Mouse (Mus musculus) small intestine, adult 2 months (tissue): ENCODE measurements around the gene Pbld2. TPM values are rescaled to one million over a fixed set of nuclear protein-coding genes. Genes with fewer than 3 reads are reported as not detected.
A peak's percentile ranks its signal among the peaks of the same experiment; 100 is the strongest.

Experiments
- H3K27ac ChIP-seq: fragments of 200-500 bp; 2 replicates; pipeline ENCODE4 v1.5.1; 2012; ENCODE audit warnings: low read depth, low read length, control low read depth, inconsistent platforms; ENCODE audit not compliant: insufficient read depth
- H3K27me3 ChIP-seq: fragments of 200-500 bp; 2 replicates; pipeline ENCODE4 v1.6.1; 2012; ENCODE audit warnings: mild to moderate bottlenecking, moderate library complexity, low read length, inconsistent platforms; ENCODE audit not compliant: control insufficient read depth, insufficient read depth
- H3K36me3 ChIP-seq: fragments of 200-500 bp; 2 replicates; pipeline ENCODE4 v1.6.1; 2012; ENCODE audit warnings: mild to moderate bottlenecking, low read length, control low read depth, inconsistent platforms; ENCODE audit not compliant: control insufficient read depth, insufficient read depth
- H3K4me1 ChIP-seq: fragments of 200-500 bp; 2 replicates; pipeline ENCODE4 v1.6.1; 2012; ENCODE audit warnings: low read length, inconsistent platforms, mixed read lengths; ENCODE audit not compliant: control insufficient read depth, insufficient read depth, insufficient read length
- H3K4me3 ChIP-seq: fragments of 200-500 bp; 2 replicates; pipeline ENCODE4 v1.5.1; 2012; ENCODE audit warnings: low read depth, mild to moderate bottlenecking, control low read depth, inconsistent platforms, low read length, moderate library complexity
- CTCF ChIP-seq: fragments of 200-500 bp; IDR thresholded peaks from 2 replicates; pipeline ENCODE4 v1.5.1; 2012; ENCODE audit warnings: low read depth, mild to moderate bottlenecking, control low read depth, inconsistent platforms, low read length, moderate library complexity, mixed read lengths; ENCODE audit not compliant: insufficient replicate concordance, insufficient read length; ENCODE audit errors: extremely low read depth
- POLR2A ChIP-seq: fragments of 200-500 bp; IDR thresholded peaks from 2 replicates; pipeline ENCODE4 v1.6.1; 2012; ENCODE audit warnings: low read depth, mild to moderate bottlenecking, control low read depth, inconsistent platforms, low read length, moderate library complexity
- WGBS: fragments of 180-500 bp; shearing (Covaris S2); methylation state at CpG from one replicate; pipeline ENCODE4 v1.1.7; 2018; 5-methylcytosine and 5-hydroxymethylcytosine counted together
- polyA plus RNA-seq: library from polyadenylated mRNA; depleted of rRNA; stranded (reverse); fragments of >200 nt; gene quantifications from 2 replicates; pipeline ENCODE4 v1.2.3, GENCODE M21; 2012

Gene Pbld2
- polyA plus RNA-seq, 1 experiment: 34.1 TPM

DNA sequence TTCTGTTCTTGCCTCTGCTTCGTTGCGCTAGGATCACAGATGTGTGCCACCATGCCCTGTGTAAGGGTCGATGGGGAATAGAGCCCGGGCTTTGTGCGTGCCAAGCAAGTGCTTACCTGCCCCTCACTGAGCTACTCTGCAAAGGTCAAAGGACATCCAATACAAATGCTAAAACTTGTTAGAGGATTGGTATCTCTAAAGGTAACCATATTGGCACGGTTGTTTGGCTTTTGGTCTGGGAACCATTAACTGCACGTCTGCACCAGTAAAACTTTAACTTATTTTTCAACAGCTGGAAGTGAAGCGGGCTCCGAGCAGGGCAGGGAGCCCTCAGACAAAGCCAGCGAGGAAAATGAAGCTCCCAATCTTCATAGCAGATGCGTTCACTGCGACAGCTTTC lies 37.2 kb downstream of the Pbld2 start:
- Histone ChIP-seq H3K4me3 (peak overlapping the region; percentile 46), H3K4me1 (peaks cover 30% of the 10 kb centered on the region; the same call in 1 of the 2 replicates), H3K36me3 (no peaks in the 10 kb centered on the region), H3K27ac (peak overlapping the region; percentile 87), H3K27me3 (no peaks in the 10 kb centered on the region)
- WGBS: 33% methylated on average over 12 of the region's 12 CpGs
- no peak for TF ChIP-seq CTCF
- TF ChIP-seq POLR2A: no peak

DNA sequence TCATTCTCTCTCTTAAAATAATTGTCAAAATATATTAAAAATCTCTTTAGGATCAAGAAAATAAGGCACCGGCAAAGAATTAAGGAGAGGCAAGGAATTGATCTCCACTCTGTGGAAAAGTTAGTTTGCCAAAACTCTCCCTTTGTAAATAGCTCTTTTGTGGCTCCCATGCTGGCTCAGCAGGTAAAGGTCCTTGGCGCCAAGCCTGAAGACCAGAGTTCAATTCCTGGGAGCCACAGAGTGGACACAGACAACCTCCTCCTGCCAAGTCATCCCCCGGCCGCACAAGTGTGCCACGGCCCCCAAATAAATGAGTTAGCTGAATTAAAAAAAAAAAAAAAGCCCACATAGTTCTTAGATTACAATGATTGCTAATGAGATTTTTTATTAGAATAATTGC lies 38.6 kb downstream of the Pbld2 start:
- Histone ChIP-seq H3K27ac (no peak overlapping the region; the same call in 1 of the 2 replicates), H3K4me1 (peaks cover 22% of the 10 kb centered on the region; the same call in 1 of the 2 replicates), H3K36me3 (no peaks in the 10 kb centered on the region), H3K4me3 (no peak overlapping the region), H3K27me3 (no peaks in the 10 kb centered on the region)
- WGBS: 39% methylated on average over 5 of the region's 5 CpGs
- TF ChIP-seq POLR2A (no peak), CTCF (no peak)

DNA sequence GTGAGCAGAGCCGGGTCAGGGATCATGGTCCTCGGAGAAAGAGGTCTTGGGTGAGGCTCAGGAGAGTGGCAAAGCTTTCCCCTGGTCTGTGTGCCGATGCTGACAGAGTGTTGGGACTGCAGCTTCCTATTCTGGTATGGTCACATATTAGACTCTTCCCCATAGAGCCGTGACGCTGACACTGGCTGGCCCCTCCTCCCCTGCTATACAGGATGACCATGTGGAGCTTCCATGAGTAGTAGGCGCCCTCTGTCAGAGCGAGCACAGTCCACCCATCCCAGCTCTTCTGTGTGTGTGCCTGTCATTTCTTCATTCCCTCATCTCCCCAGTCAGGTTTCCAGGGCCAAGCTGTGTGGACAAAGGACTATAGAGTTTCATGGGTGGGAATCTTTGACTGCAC lies 39.2 kb downstream of the Pbld2 start:
- Histone ChIP-seq H3K4me3 (no peak overlapping the region), H3K27ac (no peak overlapping the region), H3K36me3 (no peaks in the 10 kb centered on the region), H3K27me3 (no peaks in the 10 kb centered on the region), H3K4me1 (peaks cover 21% of the 10 kb centered on the region; the same call in 1 of the 2 replicates)
- TF ChIP-seq POLR2A: no peak
- no peak for TF ChIP-seq CTCF
- WGBS: 59% methylated on average over 7 of the region's 7 CpGs

DNA sequence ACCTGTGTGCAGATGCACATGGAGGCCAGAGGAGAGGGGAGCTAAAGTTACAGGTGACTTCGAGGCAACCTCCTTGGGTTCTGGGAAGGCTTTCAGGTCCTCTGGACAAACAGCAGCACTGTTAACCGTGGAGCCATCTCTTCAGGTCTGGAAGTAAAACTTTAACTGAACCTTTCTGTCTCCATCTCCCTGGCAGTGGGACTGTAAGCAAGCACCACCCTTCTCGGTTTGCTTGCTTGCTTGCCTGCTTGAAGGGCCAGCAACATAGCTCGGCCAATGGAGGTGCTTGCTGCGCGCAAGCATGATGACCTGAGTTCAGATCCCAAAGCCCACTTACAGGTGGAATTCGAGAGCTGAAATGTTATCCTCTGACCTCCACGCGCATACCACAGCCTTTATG lies 40.4 kb downstream of the Pbld2 start:
- H3K27ac ChIP-seq: no peak overlapping the region
- WGBS: 73% methylated on average over 9 of the region's 9 CpGs
- TF ChIP-seq POLR2A: no peak
- no peak for TF ChIP-seq CTCF
- no peak overlapping the region for H3K4me3 ChIP-seq
- no peaks in the 10 kb centered on the region; the same call in 1 of the 2 replicates for H3K36me3 ChIP-seq
- no peaks in the 10 kb centered on the region for H3K27me3 ChIP-seq
- H3K4me1 ChIP-seq: peaks cover 21% of the 10 kb centered on the region; the same call in 1 of the 2 replicates

DNA sequence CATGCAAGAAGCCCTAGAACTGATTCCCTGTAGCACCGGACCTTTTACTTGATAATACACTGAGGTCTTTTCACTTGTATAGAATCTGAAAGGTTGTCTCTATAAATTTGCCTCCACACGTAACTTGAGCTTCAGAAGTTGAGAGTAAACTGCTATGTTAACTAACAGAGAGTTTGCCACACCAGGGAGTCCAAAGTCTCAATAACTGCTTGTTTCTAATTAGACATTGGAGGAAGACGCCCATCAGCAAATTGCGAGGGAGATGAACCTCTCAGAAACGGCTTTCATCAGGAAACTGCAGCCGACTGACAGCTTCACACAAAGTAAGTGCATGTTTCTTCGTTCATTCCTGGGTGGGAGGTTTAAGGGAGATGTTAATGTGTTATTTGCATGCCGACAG lies 41.4 kb downstream of the Pbld2 start:
- H3K36me3 ChIP-seq: no peaks in the 10 kb centered on the region; the same call in 1 of the 2 replicates
- H3K27ac ChIP-seq: peak overlapping the region; percentile 53; the same call in 1 of the 2 replicates
- no peaks in the 10 kb centered on the region for H3K27me3 ChIP-seq
- 28% methylated on average over 8 of the region's 8 CpGs for WGBS
- H3K4me1 ChIP-seq: peaks cover 16% of the 10 kb centered on the region; the same call in 1 of the 2 replicates
- H3K4me3 ChIP-seq: peak overlapping the region; percentile 6; the same call in 1 of the 2 replicates
- TF ChIP-seq CTCF (no peak), POLR2A (no peak)

DNA sequence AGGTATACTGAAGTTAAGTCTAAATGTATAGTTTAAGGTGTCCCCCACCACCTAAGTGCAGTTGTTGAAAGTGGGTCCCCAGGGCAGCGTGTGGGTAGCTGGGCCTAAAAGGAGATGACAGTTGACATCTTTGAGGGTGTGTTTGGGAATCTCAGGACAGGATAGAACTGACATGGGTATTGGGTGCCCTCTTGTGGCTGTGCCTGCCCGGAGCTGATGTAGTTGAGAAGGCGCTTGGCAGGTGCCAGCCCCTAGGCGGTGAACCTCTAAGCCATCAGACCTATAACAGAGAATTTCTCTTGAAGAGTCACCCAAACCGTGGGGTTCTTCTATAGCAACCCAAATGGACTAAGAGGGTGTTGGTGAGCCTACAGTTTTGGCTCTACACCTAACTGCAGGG lies 41.9 kb downstream of the Pbld2 start:
- TF ChIP-seq CTCF (peak; percentile 95), POLR2A (no peak)
- Histone ChIP-seq H3K4me3 (peak overlapping the region; percentile 6; the same call in 1 of the 2 replicates), H3K27ac (peak overlapping the region; percentile 53; the same call in 1 of the 2 replicates), H3K27me3 (no peaks in the 10 kb centered on the region), H3K36me3 (no peaks in the 10 kb centered on the region; the same call in 1 of the 2 replicates), H3K4me1 (peaks cover 16% of the 10 kb centered on the region; the same call in 1 of the 2 replicates)
- 11% methylated on average over 5 of the region's 5 CpGs for WGBS

DNA sequence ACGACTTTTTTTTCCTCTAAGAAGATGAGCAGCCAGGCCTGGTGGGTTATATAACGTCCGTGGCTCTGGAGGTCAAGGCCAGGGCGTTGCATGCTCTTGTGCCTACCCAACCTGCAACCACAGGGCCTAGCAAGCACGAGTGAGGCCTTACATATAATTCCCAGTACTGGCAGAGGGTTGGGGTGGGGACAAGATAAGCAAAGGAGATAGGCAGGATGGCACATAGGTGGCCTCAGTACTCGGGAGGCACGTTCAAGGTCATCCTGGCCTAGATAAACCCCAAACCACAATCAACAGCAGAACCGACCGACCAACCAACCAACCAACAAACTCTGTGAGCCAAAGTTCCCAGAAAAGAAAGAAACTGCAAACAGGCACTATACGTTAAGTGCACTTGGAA lies 62.2 kb downstream of the Pbld2 start:
- TF ChIP-seq POLR2A (no peak), CTCF (no peak)
- Histone ChIP-seq H3K27ac (no peak overlapping the region), H3K4me1 (peaks cover 2% of the 10 kb centered on the region; the same call in 1 of the 2 replicates), H3K36me3 (no peaks in the 10 kb centered on the region), H3K27me3 (no peaks in the 10 kb centered on the region; the same call in 1 of the 2 replicates), H3K4me3 (no peak overlapping the region)
- 62% methylated on average over 10 of the region's 10 CpGs for WGBS
